Mouse (Mus musculus) bone marrow macrophage, adult 2 months (primary cell): ENCODE measurements around the gene Gm6904.
"Not testable (repeated sequence)": the region's sequence is repeated elsewhere in the genome, so short reads cannot be mapped to it uniquely, and the experiment has no call there.

ENCODE experiments used
- CTCF ChIP-seq: IDR thresholded peaks from 2 replicates; pipeline ENCODE4 v1.5.1; 2012; ENCODE audit warnings: low read depth, mild to moderate bottlenecking, low read length, moderate library complexity
- POLR2A ChIP-seq: IDR thresholded peaks from 2 replicates; pipeline ENCODE4 v1.6.1; 2012; ENCODE audit warnings: mild to moderate bottlenecking, low read depth, low read length, borderline replicate concordance

- not testable (repeated sequence) for TF ChIP-seq CTCF, POLR2A
These were observed 37.4 kb upstream of the Gm6904 start, which contains the start of gene Phf11a for GRCm38 (mm10) chr14:59297391-59297790.
